Mouse (Mus musculus) heart, postnatal 0 days (tissue): Measurements from ENCODE around the gene Samd14.

Experiments used
- CTCF ChIP-seq: IDR thresholded peaks from 2 replicates; pipeline ENCODE4 v1.5.1; 2016; ENCODE audit warnings: antibody characterized with exemption, control low read depth, low read depth
- EP300 ChIP-seq: IDR thresholded peaks from 2 replicates; pipeline ENCODE4 v1.6.1; 2016; ENCODE audit warnings: antibody characterized with exemption, low read depth

DNA sequence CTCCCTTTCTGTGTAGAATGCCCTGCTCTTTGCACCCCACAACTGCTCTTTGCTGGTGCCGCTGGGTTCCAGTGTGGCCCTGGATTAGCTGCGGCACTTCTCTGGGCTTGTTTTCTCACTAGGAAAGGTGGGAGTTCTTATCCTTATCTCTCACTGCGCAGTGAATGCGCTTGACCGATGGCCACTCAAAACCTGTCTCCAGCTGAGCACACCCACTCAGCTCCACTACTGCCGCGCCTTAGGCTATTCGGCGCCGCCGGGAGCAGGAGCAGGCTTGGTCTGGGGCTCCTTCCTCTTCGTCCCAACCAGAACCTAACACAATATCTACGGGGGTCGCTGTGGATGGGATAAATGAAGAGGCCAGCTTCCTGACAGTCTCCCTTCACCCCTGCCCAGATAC is 23.9 kb downstream of the Samd14 start:
- TF ChIP-seq CTCF (no peak), EP300 (no peak)
